Mouse (Mus musculus) kidney, adult 2 months (tissue): ENCODE data around the gene Zic2. TPM values are rescaled to one million over a fixed set of nuclear protein-coding genes. Genes with fewer than 3 reads are reported as not detected.
"Not testable (repeated sequence)": the region's sequence is repeated elsewhere in the genome, so short reads cannot be mapped to it uniquely, and the experiment has no call there.

Source experiments
- DNase-seq: peaks from one replicate; pipeline ENCODE4 v3.0.0; 2021
- H3K27ac ChIP-seq: fragments of 200-500 bp; 2 replicates; pipeline ENCODE4 v1.5.1; 2012; ENCODE audit warnings: low read depth, low read length, control low read depth, inconsistent platforms; ENCODE audit not compliant: insufficient read depth
- H3K27me3 ChIP-seq: fragments of 200-500 bp; replicated peaks from 2 replicates; pipeline ENCODE4 v1.6.1; 2012; ENCODE audit warnings: mild to moderate bottlenecking, moderate library complexity, low read length, inconsistent platforms; ENCODE audit not compliant: control insufficient read depth, insufficient read depth
- H3K36me3 ChIP-seq: fragments of 200-500 bp; 2 replicates; pipeline ENCODE4 v1.6.1; 2012; ENCODE audit warnings: mild to moderate bottlenecking, moderate library complexity, low read length, inconsistent platforms; ENCODE audit not compliant: control insufficient read depth, insufficient read depth
- H3K4me1 ChIP-seq: fragments of 200-500 bp; 2 replicates; pipeline ENCODE4 v1.6.1; 2011; ENCODE audit warnings: low read length; ENCODE audit not compliant: control insufficient read depth, insufficient read depth
- H3K4me3 ChIP-seq: fragments of 200-500 bp; 2 replicates; pipeline ENCODE4 v1.5.1; 2011; ENCODE audit warnings: mild to moderate bottlenecking, low read depth, low read length, control low read depth; ENCODE audit not compliant: insufficient read depth
- CTCF ChIP-seq: fragments of 200-500 bp; conservative IDR thresholded peaks from 2 replicates; pipeline ENCODE4 v1.5.1; 2011; ENCODE audit warnings: low read depth, mild to moderate bottlenecking, control low read depth, low read length, moderate library complexity, mixed read lengths; ENCODE audit not compliant: insufficient read depth, insufficient read length
- POLR2A ChIP-seq: fragments of 200-500 bp; IDR thresholded peaks from one replicate; pipeline ENCODE4 v1.6.1; 2011; ENCODE audit warnings: low read depth, low read length, control low read depth
- WGBS: fragments of 180-500 bp; shearing (Covaris S2); methylation state at CpG from one replicate; pipeline ENCODE4 v1.1.7; 2018; 5-methylcytosine and 5-hydroxymethylcytosine counted together
- polyA plus RNA-seq: library from polyadenylated mRNA; depleted of rRNA; stranded (reverse); fragments of >200 nt; gene quantifications from 2 replicates; pipeline ENCODE4 v1.2.3, GENCODE M21; 2012

Gene Zic2
- polyA plus RNA-seq, 1 experiment, result not detected

DNA sequence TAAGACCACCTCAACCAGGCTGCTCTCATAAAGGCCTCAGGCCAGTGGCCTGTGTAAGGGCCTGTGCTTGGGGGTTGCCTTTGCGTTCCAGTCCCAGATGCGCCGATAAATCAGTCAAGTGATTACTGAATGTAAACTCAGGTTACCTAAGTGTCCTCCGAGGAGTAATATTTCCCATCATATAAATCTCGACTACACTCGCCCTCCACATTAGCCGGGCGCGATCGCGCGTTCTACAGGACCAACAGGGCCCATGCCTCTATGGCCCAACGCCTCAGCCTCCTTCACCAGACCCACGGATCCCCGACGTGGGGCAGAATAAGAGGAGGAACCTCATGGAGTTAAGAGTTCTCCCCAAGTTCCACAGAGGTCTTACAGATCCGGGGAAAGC lies 12.6 kb upstream of the Zic2 start:
- H3K36me3 ChIP-seq, result no peaks in the 10 kb centered on the region
- no peaks in the 10 kb centered on the region for H3K4me1 ChIP-seq
- WGBS, result 44% methylated on average over 17 of the region's 17 CpGs
- H3K27me3 ChIP-seq, result peaks cover 22% of the 10 kb centered on the region
- DNase-seq, result no peak
- no peak overlapping the region for H3K27ac ChIP-seq
- H3K4me3 ChIP-seq, result no peak overlapping the region
- no peak for TF ChIP-seq CTCF
- no peak for TF ChIP-seq POLR2A

DNA sequence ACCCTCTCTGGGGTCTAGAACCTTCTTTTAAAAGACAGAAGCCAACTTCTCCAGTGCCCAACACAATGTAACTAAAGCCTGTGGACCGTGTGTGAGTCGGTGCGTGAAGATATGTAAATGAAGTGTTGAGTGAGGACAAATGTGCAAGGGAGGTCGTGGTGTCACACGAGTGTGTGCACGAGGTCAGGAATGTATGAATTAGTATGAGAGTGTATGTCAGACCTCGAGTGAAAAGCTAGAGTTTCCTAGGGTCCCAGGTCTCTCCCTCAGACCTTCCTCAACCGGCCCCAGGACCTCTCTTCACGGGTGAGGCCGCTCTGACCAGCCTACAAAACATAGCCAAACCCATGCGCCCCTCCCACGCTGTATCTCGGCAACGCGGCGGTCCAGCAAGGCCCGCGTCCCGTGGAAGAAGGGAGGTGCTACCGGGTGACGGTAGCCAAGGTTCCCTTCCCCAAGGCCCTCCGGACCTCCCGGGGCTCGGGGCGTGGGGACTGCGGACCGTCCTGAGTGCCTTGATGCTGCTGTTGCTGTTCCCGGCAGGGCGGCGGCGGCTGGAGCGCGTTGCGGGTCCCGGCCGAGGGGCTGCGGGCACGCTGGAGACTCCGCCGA lies 12.0 kb upstream of the Zic2 start:
- no peak for TF ChIP-seq POLR2A
- TF ChIP-seq CTCF, result no peak
- WGBS, result 7% methylated on average over 40 of the region's 40 CpGs
- Histone ChIP-seq H3K36me3 (no peaks in the 10 kb centered on the region), H3K27ac (no peak overlapping the region), H3K4me1 (no peaks in the 10 kb centered on the region), H3K27me3 (peaks cover 25% of the 10 kb centered on the region), H3K4me3 (peak overlapping the region; percentile 4; the same call in 1 of the 2 replicates)
- no peak for DNase-seq

DNA sequence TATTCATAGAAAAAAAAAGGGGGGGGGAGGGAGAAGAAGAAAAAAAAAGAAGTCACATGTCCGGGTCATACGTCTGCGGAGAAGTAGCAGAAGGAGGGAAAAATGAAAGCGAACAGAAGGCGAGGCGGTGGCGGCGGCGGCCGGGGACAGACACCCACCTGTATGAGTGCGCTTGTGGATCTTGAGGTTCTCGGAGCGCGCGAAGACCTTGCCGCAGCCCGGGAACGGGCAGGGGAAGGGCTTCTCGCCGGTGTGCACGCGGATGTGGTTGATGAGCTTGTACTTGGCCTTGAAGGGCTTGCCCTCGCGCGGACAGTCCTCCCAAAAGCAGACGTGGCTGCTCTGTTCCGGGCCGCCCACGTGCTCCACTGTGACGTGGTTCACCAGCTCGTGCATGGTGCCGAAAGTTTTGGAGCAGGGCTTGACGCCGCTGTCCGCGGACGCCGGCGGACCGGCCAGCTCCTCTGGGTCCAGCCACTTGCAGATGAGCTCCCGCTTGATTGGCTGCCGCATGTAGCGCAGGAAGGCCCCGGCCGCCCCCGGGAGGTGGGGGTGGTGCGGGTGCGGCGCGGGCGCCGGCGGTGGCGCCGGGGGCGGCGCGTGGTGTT lies 11.4 kb upstream of the Zic2 start:
- peak; percentile 56 for DNase-seq
- H3K4me3 ChIP-seq, result peak overlapping the region; percentile 26; the same call in 1 of the 2 replicates

DNA sequence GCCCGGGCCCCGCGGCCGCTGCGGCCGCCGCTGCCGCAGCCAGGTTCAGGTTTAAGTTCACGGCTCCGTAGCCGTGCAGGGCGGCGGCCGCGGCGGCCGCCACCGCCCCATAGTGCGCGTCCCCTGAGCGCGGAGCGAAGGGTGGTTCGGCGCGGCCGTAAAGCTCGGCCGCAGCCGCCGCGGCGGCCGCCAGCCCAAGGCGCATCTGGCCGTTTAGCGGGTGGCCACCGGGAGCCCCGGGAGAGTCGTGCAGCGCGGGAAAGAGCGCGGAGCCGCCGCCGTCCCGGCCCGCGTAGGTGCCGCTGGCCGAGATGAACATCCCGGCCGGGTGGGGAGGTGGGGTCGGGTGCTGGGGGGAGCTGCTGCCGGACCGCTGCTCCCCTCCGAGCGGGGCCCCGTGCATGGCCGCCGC lies 10.9 kb upstream of the Zic2 start:
- Histone ChIP-seq H3K4me1 (no peaks in the 10 kb centered on the region), H3K36me3 (no peaks in the 10 kb centered on the region), H3K4me3 (peak overlapping the region; percentile 26), H3K27ac (no peak overlapping the region), H3K27me3 (peaks cover 25% of the 10 kb centered on the region)
- no peak for TF ChIP-seq POLR2A
- no peak for TF ChIP-seq CTCF
- DNase-seq, result no peak
- WGBS, result under 1% methylated on average over 59 of the region's 62 CpGs

More for the DNA sequence above, 11.4 kb upstream of the Zic2 start:
- H3K27me3 ChIP-seq, result peaks cover 25% of the 10 kb centered on the region
- 2% methylated on average over 58 of the region's 58 CpGs for WGBS
- not testable (repeated sequence) for H3K36me3 ChIP-seq, H3K27ac ChIP-seq, H3K4me1 ChIP-seq

DNA sequence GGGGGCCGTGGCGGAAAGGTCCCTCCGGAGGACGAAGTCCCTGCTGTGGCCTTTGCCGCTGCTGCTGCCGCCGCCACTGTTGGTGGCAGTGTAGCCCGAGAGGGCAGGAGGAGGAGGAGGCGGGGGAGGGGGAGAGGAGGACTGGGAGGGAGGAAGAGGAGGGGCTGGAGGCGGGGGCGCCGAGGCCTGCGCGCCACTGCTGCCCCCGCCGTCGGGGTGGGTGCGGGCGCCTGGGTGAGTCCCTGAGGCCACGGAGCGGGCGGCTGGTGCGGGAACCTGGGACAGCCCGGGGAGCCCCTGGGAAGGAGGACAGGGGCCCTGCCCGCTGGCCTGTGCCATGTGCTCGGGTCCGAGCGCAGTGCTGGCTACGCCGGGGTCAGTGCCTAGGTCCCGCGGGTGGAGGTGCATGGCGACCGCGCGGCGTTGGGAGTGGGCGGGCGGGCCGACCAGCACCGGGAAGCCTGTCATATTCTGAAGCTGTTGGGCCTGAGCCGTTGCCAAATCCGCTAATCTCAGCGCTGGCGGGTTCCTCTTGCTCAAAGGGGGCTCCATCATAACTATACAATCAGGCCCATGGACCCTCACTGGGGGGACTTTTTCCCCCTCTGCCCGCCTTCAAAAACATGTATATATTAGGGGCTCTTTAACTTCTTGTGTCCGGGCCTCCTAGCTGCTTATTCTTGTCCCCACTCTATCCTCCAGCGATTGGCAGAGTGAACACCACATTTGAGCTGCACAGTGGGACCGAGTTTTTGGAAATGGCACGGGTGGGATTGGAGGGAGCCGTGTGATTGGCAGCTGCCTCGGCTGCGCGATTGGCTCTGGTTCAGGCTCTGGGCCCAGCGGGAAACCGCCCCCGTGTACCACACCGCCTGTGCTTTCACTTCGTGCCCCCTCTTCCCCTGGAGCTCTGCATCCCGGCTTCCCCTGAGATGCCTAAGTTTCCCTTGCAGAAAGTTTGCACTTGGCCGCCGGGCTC lies 10.2 kb upstream of the Zic2 start, which contains the start of gene Zic5:
Zic5 (minus strand) TSS at position 915 of the 979 bp plus-strand sequence.
- H3K27ac ChIP-seq, result no peak within 1 kb of the TSS
- H3K36me3 ChIP-seq, result no peaks in the 10 kb centered on the region
- DNase-seq, result peak; percentile 7
- 2% methylated on average over 59 of the region's 62 CpGs for WGBS
- TF ChIP-seq POLR2A, result no peak
- no peak for TF ChIP-seq CTCF
- H3K27me3 ChIP-seq, result peaks cover 25% of the 10 kb centered on the region
- H3K4me1 ChIP-seq, result no peaks in the 10 kb centered on the region
- H3K4me3 ChIP-seq, result peak within 1 kb of the TSS; percentile 26

DNA sequence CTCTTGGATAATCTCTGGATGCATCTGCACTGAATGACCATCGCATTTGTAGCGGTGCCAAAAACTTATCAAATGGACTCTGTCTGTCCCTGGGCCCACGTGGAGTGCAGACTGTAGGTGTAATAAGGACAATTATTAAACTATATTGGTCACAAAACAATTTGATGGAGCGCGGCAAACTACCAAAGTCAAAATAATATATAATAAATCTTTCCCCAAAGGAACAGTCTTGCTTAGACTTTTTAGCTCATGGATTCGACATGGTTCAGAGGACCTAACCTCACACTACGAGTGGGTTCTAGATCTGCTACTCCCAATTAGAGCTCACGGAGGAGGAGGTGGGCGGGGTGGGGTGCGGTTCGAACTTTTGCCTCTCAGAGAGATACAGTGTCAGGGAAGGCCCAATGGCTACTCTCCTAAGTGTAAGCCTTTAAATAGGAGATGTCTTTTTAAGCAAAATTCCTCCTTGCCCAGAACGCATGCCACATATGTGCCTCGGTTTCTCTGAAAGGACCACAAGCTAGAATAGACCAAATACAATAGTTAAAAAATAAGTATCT lies 9.2 kb upstream of the Zic2 start:
- Histone ChIP-seq H3K4me1 (no peaks in the 10 kb centered on the region), H3K27ac (no peak overlapping the region), H3K36me3 (no peaks in the 10 kb centered on the region), H3K4me3 (no peak overlapping the region), H3K27me3 (peaks cover 23% of the 10 kb centered on the region)
- no peak for TF ChIP-seq CTCF
- no peak for TF ChIP-seq POLR2A
- DNase-seq, result no peak
- WGBS, result 24% methylated on average over 13 of the region's 13 CpGs
